Mouse (Mus musculus) liver, embryonic 14.5 days (tissue): ENCODE results near the gene Ctnnb1.

ENCODE experiments used
- CTCF ChIP-seq: IDR thresholded peaks from 2 replicates; pipeline ENCODE4 v1.5.1; 2016; ENCODE audit warnings: antibody characterized with exemption, low read depth, control low read depth
- EP300 ChIP-seq: IDR thresholded peaks from 2 replicates; pipeline ENCODE4 v1.6.1; 2016; ENCODE audit warnings: antibody characterized with exemption, low read depth

GRCm38 (mm10) chr9:120950761-120951160, 21.7 kb downstream of the Ctnnb1 start:
- TF ChIP-seq CTCF (no peak), EP300 (no peak)
